Mouse (Mus musculus): ENCODE results near the gene Ctdspl.

Gene Ctdspl

GRCm38 (mm10) chr9:119027337-119027736, 101.1 kb downstream of the Ctdspl start:
- no peak for DNase-seq (ENCODE audit: low read depth, low spot score)

GRCm38 (mm10) chr9:119028226-119029195, 102.3 kb downstream of the Ctdspl start:
- DNase-seq (ENCODE audit: low read depth, low spot score): no peak

GRCm38 (mm10) chr9:119029568-119029967, 103.3 kb downstream of the Ctdspl start:
- DNase-seq (ENCODE audit: low read depth, low spot score): peak; percentile 44

- DNase-seq (ENCODE audit: low read depth, low spot score): no peak
Measured at GRCm38 (mm10) chr9:119031038-119031437, 104.8 kb downstream of the Ctdspl start.

GRCm38 (mm10) chr9:119031772-119032171, 105.5 kb downstream of the Ctdspl start:
- no peak for DNase-seq (ENCODE audit: low read depth, low spot score)

GRCm38 (mm10) chr9:119032538-119032937, 106.3 kb downstream of the Ctdspl start:
- DNase-seq (ENCODE audit: low read depth, low spot score): no peak

GRCm38 (mm10) chr9:119033111-119033921, 107.1 kb downstream of the Ctdspl start:
- peak; percentile 36 for DNase-seq (ENCODE audit: low read depth, low spot score)

GRCm38 (mm10) chr9:119034069-119034468, 107.8 kb downstream of the Ctdspl start:
- DNase-seq (ENCODE audit: low read depth, low spot score): no peak

GRCm38 (mm10) chr9:119034676-119035665, 108.7 kb downstream of the Ctdspl start:
- no peak for DNase-seq (ENCODE audit: low read depth, low spot score)

GRCm38 (mm10) chr9:119035836-119036235, 109.6 kb downstream of the Ctdspl start:
- no peak for DNase-seq (ENCODE audit: low read depth, low spot score)

GRCm38 (mm10) chr9:119037076-119037730, 111.0 kb downstream of the Ctdspl start:
- DNase-seq (ENCODE audit: low read depth, low spot score): no peak

GRCm38 (mm10) chr9:119038574-119038973, 112.3 kb downstream of the Ctdspl start:
- DNase-seq (ENCODE audit: low read depth, low spot score): no peak

GRCm38 (mm10) chr9:119040101-119040775, 114.0 kb downstream of the Ctdspl start:
- no peak for DNase-seq (ENCODE audit: low read depth, low spot score)

- DNase-seq (ENCODE audit: low read depth, low spot score): no peak
Measured at GRCm38 (mm10) chr9:119048182-119048903, 122.1 kb downstream of the Ctdspl start.

- no peak for DNase-seq (ENCODE audit: low read depth, low spot score)
Measured at GRCm38 (mm10) chr9:119051158-119051557, 124.9 kb downstream of the Ctdspl start.

- DNase-seq (ENCODE audit: low read depth, low spot score): peak; percentile 66
Measured at GRCm38 (mm10) chr9:119052154-119052944, 126.1 kb downstream of the Ctdspl start, which contains the start of gene Vill. TSS of gene Vill (plus strand) at chr9:119052778.

- DNase-seq (ENCODE audit: low read depth, low spot score): no peak
Measured at GRCm38 (mm10) chr9:119053964-119054576, 127.8 kb downstream of the Ctdspl start.

GRCm38 (mm10) chr9:119055336-119055735, 129.1 kb downstream of the Ctdspl start:
- no peak for DNase-seq (ENCODE audit: low read depth, low spot score)

All from ZHBTc4 (cell line).